Mouse (Mus musculus): ENCODE measurements around the gene Antxr2. TPM values are rescaled to one million over a fixed set of nuclear protein-coding genes. Genes with fewer than 3 reads are reported as not detected.

Antxr2 gene
- polyA plus RNA-seq, 1 experiment: 0.02 TPM

DNA sequence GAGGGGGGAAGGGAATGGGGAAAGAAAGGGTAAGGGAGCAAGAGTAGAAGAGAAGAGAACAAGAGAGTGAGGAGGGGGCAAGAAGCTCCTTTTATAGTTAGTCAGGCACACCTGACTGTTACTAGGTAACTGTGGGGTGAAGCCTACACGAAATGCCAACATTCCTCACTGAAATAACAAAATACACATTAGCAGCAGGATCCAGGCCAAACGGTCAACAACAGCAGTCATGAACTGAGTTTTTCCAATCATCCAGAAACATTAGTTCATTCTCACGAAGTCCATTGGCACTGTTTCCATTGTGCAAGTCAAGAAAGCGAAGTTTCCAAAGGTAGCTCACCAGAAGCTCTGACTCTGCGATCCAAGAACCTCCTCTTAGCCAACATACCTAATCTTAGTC is 63.8 kb downstream of the Antxr2 start:
- Histone ChIP-seq H3K4me3 (replicated peaks) (no peak overlapping the region), H3K27me3 (ENCODE audit: control insufficient read depth) (no peaks in the 10 kb centered on the region), H3K4me1 (ENCODE audit: control insufficient read depth) (no peaks in the 10 kb centered on the region), H3K36me3 (ENCODE audit: control insufficient read depth) (no peaks in the 10 kb centered on the region), H3K9me3 (ENCODE audit: control insufficient read depth, low read length) (no peaks in the 10 kb centered on the region)
- TF ChIP-seq TAL1 (IDR thresholded peaks at IDR 0.05; ENCODE audit: low read length) (no peak), GATA1 (IDR thresholded peaks at IDR 0.05; ENCODE audit: low read length) (no peak)

DNA sequence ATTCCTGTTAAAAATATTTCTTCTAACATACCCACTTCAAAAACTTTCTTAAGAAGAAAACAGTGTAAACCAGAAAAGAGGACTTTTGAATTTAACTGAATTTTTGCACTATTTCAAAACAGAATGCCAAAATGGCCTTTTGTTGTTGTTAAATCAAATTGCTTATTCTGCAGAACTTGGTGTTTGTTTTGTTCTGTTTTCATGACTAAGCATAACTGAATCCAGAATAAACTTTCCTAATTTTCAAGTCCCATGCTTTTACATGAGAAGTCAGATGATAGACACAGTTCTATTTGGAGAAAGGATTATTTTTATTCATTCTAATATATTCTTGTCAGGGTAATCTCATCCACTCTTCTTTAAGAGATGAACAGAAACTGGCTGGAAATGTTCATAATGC is 64.7 kb downstream of the Antxr2 start:
- Histone ChIP-seq H3K9me3 (ENCODE audit: control insufficient read depth, low read length) (no peaks in the 10 kb centered on the region), H3K4me1 (ENCODE audit: control insufficient read depth) (no peaks in the 10 kb centered on the region), H3K4me3 (replicated peaks) (no peak overlapping the region), H3K27me3 (ENCODE audit: control insufficient read depth) (no peaks in the 10 kb centered on the region), H3K36me3 (ENCODE audit: control insufficient read depth) (no peaks in the 10 kb centered on the region)
- no peak for TF ChIP-seq GATA1 (IDR thresholded peaks at IDR 0.05; ENCODE audit: low read length)

DNA sequence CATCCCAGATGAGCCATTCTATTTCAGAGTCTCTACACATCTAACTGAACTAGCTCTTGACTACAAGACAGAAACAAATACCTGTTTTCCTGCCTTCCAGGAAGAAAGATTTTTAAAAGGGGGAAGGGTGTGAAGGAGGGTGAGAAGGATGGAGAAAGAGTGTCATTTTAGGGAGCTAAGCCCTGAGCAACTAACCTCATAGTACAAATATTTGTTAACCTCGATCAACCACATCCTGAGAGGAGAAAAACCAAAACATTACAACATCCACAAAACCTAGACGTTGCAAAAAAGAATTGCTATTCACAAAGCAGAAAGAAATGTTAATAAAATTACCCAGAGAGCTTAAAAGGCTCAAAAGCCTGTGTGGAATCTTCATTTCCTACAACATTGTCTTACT is 66.4 kb downstream of the Antxr2 start:
- H3K36me3 ChIP-seq (ENCODE audit: control insufficient read depth): no peaks in the 10 kb centered on the region
- TF ChIP-seq GATA1 (IDR thresholded peaks at IDR 0.05; ENCODE audit: low read length): no peak
- TF ChIP-seq TAL1 (IDR thresholded peaks at IDR 0.05; ENCODE audit: low read length): no peak
- no peak overlapping the region for H3K4me3 ChIP-seq (replicated peaks)
- H3K4me1 ChIP-seq (ENCODE audit: control insufficient read depth): no peaks in the 10 kb centered on the region
- no peaks in the 10 kb centered on the region for H3K27me3 ChIP-seq (ENCODE audit: control insufficient read depth)
- H3K9me3 ChIP-seq (ENCODE audit: control insufficient read depth, low read length): no peaks in the 10 kb centered on the region

DNA sequence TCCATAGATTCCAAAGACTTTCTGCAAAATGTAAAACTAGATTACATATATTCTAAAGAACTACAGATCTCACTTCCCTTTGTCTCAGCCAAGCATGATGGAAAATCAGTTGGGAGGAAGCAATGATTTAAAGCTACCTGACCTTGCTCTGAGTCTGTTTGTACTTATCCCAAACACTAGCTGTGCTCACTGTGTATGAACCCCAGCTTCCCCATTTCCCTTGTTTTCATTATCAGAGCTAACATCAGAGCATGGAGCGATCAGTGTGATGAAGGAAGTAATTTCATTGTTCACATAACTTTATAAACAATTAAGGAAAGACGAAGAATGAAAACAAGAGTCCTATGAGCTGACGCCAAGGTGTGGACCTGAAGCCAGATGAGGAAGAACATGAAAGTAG is 68.3 kb downstream of the Antxr2 start:
- Histone ChIP-seq H3K4me1 (ENCODE audit: control insufficient read depth) (no peaks in the 10 kb centered on the region), H3K9me3 (ENCODE audit: control insufficient read depth, low read length) (no peaks in the 10 kb centered on the region), H3K4me3 (replicated peaks) (no peak overlapping the region), H3K36me3 (ENCODE audit: control insufficient read depth) (no peaks in the 10 kb centered on the region), H3K27me3 (ENCODE audit: control insufficient read depth) (no peaks in the 10 kb centered on the region)
- TF ChIP-seq GATA1 (IDR thresholded peaks at IDR 0.05; ENCODE audit: low read length) (no peak), TAL1 (IDR thresholded peaks at IDR 0.05; ENCODE audit: low read length) (no peak)

DNA sequence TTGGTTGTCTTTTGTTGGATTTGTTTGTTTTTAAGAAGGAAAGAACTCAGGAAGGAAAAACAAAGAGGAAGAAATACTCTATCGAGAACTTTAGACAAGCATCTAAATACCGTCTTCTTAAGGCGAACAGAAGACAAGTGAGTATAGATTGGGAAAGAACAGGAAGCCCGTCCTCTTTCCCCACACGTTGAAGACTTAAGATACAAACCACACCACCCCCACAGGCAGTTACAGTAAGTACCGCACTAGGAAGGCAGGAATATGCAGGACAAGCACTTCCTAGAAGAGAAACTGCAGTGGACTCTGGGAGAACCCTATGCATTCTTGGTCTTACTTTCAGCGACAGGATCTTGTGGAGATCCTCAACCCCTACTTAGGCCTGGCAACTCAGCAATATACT is 69.1 kb downstream of the Antxr2 start:
- no peak for TF ChIP-seq GATA1 (IDR thresholded peaks at IDR 0.05; ENCODE audit: low read length)
- no peak for TF ChIP-seq TAL1 (IDR thresholded peaks at IDR 0.05; ENCODE audit: low read length)
- Histone ChIP-seq H3K36me3 (ENCODE audit: control insufficient read depth) (no peaks in the 10 kb centered on the region), H3K4me1 (ENCODE audit: control insufficient read depth) (no peaks in the 10 kb centered on the region), H3K27me3 (ENCODE audit: control insufficient read depth) (no peaks in the 10 kb centered on the region), H3K9me3 (ENCODE audit: control insufficient read depth, low read length) (no peaks in the 10 kb centered on the region), H3K4me3 (replicated peaks) (no peak overlapping the region)

DNA sequence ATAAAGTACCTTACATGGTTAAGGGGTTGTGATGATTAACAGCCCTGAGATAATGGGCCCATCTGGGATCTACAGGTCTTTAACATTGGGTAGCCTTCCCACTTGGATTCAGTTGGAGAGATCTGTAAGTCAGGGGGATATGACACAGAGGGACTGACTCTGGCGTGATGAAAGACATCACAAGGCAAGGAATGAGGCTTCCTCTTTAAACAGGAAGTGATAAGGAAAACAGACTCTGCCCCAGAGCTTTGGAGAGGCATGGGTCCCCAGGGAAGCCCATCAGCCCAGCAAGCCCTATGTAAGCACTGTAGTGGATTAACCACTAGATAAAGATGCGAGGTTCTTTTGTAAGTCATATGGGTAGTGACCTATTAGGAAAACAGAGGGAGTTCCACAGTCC is 71.2 kb downstream of the Antxr2 start:
- Histone ChIP-seq H3K36me3 (ENCODE audit: control insufficient read depth) (no peaks in the 10 kb centered on the region), H3K27me3 (ENCODE audit: control insufficient read depth) (no peaks in the 10 kb centered on the region), H3K4me3 (replicated peaks) (no peak overlapping the region), H3K9me3 (ENCODE audit: control insufficient read depth, low read length) (no peaks in the 10 kb centered on the region), H3K4me1 (ENCODE audit: control insufficient read depth) (no peaks in the 10 kb centered on the region)
- TF ChIP-seq GATA1 (IDR thresholded peaks at IDR 0.05; ENCODE audit: low read length) (no peak), TAL1 (IDR thresholded peaks at IDR 0.05; ENCODE audit: low read length) (no peak)

DNA sequence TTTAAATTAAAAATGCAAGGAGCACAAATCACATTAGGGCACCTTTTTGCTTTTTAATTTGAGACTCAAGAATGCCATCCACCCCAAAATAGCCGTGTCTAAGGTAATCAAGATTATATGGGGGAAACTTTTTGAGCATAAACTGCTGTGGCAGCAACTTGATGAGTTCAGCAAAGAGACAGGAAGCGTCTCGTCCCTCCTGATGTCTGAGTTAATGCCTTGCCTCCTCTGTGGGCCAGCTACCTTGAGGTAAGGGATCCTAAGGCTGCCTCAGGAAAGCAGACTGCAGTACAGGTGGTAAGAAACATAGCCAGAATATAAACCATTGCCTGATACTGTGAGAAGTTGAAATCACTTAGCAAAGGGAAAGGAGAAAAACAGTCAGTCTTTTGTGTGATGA is 71.8 kb downstream of the Antxr2 start:
- no peak for TF ChIP-seq GATA1 (IDR thresholded peaks at IDR 0.05; ENCODE audit: low read length)
- TF ChIP-seq TAL1 (IDR thresholded peaks at IDR 0.05; ENCODE audit: low read length): no peak
- Histone ChIP-seq H3K27me3 (ENCODE audit: control insufficient read depth) (no peaks in the 10 kb centered on the region), H3K9me3 (ENCODE audit: control insufficient read depth, low read length) (no peaks in the 10 kb centered on the region), H3K4me1 (ENCODE audit: control insufficient read depth) (no peaks in the 10 kb centered on the region), H3K36me3 (ENCODE audit: control insufficient read depth) (no peaks in the 10 kb centered on the region), H3K4me3 (replicated peaks) (no peak overlapping the region)

DNA sequence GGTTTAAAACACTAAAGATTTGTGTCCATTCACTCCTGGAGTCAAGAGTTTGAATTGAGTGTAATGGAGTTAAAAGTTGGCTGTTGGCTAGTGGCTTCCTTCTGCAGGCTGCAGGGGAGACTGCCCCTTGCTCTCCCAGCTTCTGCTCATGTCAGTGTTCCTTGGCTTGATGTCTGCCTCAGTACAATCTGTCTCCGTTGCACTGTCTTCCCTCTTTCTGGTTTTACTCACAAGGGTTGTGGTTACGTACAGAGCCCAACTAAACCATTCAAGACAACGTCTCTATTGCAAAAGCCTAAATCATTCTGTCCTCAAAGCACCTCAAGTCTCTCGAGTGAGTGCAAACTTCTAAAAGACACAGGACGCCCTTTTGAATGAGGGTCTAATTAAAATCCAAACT is 73.3 kb downstream of the Antxr2 start:
- Histone ChIP-seq H3K4me3 (replicated peaks) (no peak overlapping the region), H3K4me1 (ENCODE audit: control insufficient read depth) (no peaks in the 10 kb centered on the region), H3K36me3 (ENCODE audit: control insufficient read depth) (no peaks in the 10 kb centered on the region), H3K9me3 (ENCODE audit: control insufficient read depth, low read length) (no peaks in the 10 kb centered on the region), H3K27me3 (ENCODE audit: control insufficient read depth) (no peaks in the 10 kb centered on the region)
- no peak for TF ChIP-seq GATA1 (IDR thresholded peaks at IDR 0.05; ENCODE audit: low read length)
- no peak for TF ChIP-seq TAL1 (IDR thresholded peaks at IDR 0.05; ENCODE audit: low read length)

DNA sequence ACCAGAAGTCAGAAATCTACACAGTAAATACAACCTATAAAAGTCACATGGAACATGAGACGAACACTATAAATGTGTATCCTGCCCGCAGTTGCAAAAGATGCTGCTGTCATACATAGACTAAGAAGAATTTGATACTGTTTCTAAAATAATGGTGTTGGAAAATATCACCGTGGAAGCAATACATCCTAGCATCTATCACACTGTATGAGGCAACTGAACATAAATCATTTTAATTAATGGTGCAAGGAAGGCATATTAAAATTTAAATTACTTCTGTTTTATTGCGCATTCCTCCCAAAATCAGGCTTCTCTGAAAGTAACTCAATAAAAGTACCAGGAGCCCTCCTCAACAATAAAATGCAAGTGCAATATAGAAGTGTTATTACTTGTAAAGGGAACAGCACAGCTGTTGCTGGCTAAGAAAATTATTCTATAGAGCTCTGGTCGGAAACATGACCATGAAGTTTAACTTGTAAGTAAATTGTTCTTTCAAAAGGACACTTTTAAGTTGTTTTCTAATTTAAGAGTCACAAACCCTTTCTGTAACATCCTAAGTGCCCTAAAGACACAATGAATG is 76.6 kb downstream of the Antxr2 start:
- Histone ChIP-seq H3K4me1 (ENCODE audit: control insufficient read depth) (no peaks in the 10 kb centered on the region), H3K9me3 (ENCODE audit: control insufficient read depth, low read length) (no peaks in the 10 kb centered on the region), H3K27me3 (ENCODE audit: control insufficient read depth) (no peaks in the 10 kb centered on the region), H3K36me3 (ENCODE audit: control insufficient read depth) (no peaks in the 10 kb centered on the region), H3K4me3 (replicated peaks) (no peak overlapping the region)
- TF ChIP-seq GATA1 (IDR thresholded peaks at IDR 0.05; ENCODE audit: low read length) (no peak), TAL1 (IDR thresholded peaks at IDR 0.05; ENCODE audit: low read length) (no peak)

DNA sequence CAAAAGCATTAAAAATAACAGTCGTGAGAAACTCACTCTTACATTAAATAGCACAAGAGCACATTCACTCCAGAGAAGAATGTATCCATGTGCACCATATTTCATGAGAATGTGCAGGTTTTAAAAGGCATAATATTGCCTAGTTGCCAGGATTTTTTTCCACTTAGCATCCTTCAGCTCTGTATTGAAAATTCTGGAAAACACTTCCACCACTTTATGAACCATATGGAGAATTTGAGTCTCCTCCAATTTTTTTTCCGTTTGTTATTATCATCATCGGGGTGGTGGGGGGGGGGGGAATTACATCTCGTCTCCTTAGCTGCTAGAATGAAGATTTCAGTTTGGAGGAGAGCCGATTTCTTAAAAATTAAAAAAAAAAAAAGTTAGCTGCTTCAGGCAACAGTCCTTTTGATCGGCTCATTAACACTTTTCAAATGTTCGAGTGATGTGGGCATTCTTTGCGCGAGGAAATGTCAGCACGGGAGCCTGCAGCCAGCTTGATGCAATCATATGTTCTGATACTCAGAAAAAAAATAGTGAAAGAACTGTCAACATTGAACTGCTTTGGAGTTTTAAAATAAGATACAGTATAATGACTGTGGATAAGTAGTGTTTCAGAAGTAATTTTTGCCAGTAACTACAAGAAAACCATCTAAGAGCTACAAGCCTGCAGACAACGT is 77.5 kb downstream of the Antxr2 start:
- no peak for TF ChIP-seq GATA1 (IDR thresholded peaks at IDR 0.05; ENCODE audit: low read length)
- no peak for TF ChIP-seq TAL1 (IDR thresholded peaks at IDR 0.05; ENCODE audit: low read length)
- Histone ChIP-seq H3K4me1 (ENCODE audit: control insufficient read depth) (no peaks in the 10 kb centered on the region), H3K9me3 (ENCODE audit: control insufficient read depth, low read length) (no peaks in the 10 kb centered on the region), H3K36me3 (ENCODE audit: control insufficient read depth) (no peaks in the 10 kb centered on the region), H3K4me3 (replicated peaks) (no peak overlapping the region), H3K27me3 (ENCODE audit: control insufficient read depth) (no peaks in the 10 kb centered on the region)

Data from erythroblast, embryonic 14.5 days (primary cell).